Mouse (Mus musculus) neural tube, embryonic 14.5 days (tissue): ENCODE results near the gene C2cd2l. TPM values are rescaled to one million over a fixed set of nuclear protein-coding genes. Genes with fewer than 3 reads are reported as not detected.
"Not testable (repeated sequence)": the region's sequence is repeated elsewhere in the genome, so short reads cannot be mapped to it uniquely, and the experiment has no call there.

ENCODE experiments used
- ATAC-seq: fragments of 200-750 bp; cut with Nextera tagmentation; 2 replicates; pipeline ENCODE4 v1.8.0; 2017; ENCODE audit warnings: low read depth, mild to moderate bottlenecking, moderate TSS enrichment, moderate library complexity
- H3K27ac ChIP-seq: fragments of 300-500 bp; sonication (generic); 2 replicates; pipeline ENCODE4 v1.5.1; 2014; ENCODE audit warnings: low read depth, mild to moderate bottlenecking, control low read depth, low read length, moderate library complexity, mixed read lengths
- H3K27me3 ChIP-seq: fragments of 300-500 bp; sonication (generic); 2 replicates; pipeline ENCODE4 v1.6.1; 2014; ENCODE audit warnings: low read length; ENCODE audit not compliant: control insufficient read depth, insufficient read depth
- H3K36me3 ChIP-seq: fragments of 300-500 bp; sonication (generic); 2 replicates; pipeline ENCODE4 v1.6.1; 2014; ENCODE audit warnings: low read length, mixed read lengths; ENCODE audit not compliant: control insufficient read depth, insufficient read depth
- H3K4me1 ChIP-seq: fragments of 300-500 bp; sonication (generic); 2 replicates; pipeline ENCODE4 v1.6.1; 2014; ENCODE audit warnings: low read length; ENCODE audit not compliant: control insufficient read depth, insufficient read depth
- H3K4me2 ChIP-seq: fragments of 300-500 bp; sonication (generic); 2 replicates; pipeline ENCODE4 v1.6.1; 2014; ENCODE audit warnings: mild to moderate bottlenecking, low read depth, low read length, control low read depth
- H3K4me3 ChIP-seq: fragments of 300-500 bp; sonication (generic); 2 replicates; pipeline ENCODE4 v1.5.1; 2014; ENCODE audit warnings: low read depth, low read length, control low read depth, mixed read lengths
- H3K9ac ChIP-seq: fragments of 300-500 bp; sonication (generic); replicated peaks from 2 replicates; pipeline ENCODE4 v1.6.1; 2014; ENCODE audit warnings: low read depth, mild to moderate bottlenecking, control low read depth, low read length, mixed read lengths
- H3K9me3 ChIP-seq: fragments of 300-500 bp; sonication (generic); 2 replicates; pipeline ENCODE4 v1.6.1; 2016; ENCODE audit warnings: low read length; ENCODE audit not compliant: control insufficient read depth
- WGBS: fragments of 180-500 bp; shearing (Covaris S2); extraction: QIAGEN DNeasy Blood & Tissue Kit; methylation state at CpG from one replicate; pipeline ENCODE4 v1.1.7; 2014; 5-methylcytosine and 5-hydroxymethylcytosine counted together
- polyA plus RNA-seq: library from polyadenylated mRNA; unstranded; fragments of >200 nt; fragmentation: Nextera tagmentation; extraction: Ambion mirVana; gene quantifications from 2 replicates; pipeline ENCODE4 v1.2.1, GENCODE M21; 2014

Gene C2cd2l
- polyA plus RNA-seq, 1 experiment from 2014 or later = 19.0 TPM

DNA sequence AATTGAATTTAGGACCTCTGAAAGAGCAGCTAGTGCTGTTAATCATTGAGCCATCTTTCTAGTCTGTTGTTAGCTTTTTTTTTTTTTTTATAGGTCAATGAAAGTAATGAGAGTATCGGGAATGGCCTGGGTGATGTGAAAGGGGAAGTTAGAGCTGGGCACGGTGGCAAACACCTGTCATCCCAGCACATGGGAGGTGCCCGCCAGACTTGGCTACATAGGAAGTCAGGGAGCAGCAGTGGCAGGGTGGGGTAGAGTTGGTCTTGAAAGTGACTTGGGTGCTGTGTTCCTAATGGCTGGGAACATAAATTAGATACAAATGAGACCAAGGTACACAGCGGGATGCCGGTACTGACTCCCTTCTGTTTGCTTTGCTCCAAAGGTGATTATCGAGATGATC is 10.7 kb upstream of the C2cd2l start:
- H3K27me3 ChIP-seq = no peaks in the 10 kb centered on the region
- H3K27ac ChIP-seq = no peak overlapping the region
- peaks cover 10% of the 10 kb centered on the region for H3K4me1 ChIP-seq
- H3K4me2 ChIP-seq = no peak overlapping the region
- no peak overlapping the region for H3K4me3 ChIP-seq
- WGBS = 92% methylated on average over 6 of the region's 6 CpGs
- H3K9me3 ChIP-seq = no peaks in the 10 kb centered on the region
- peaks cover 26% of the 10 kb centered on the region; the same call in 1 of the 2 replicates for H3K36me3 ChIP-seq
- ATAC-seq = no peak
- H3K9ac ChIP-seq = no peak overlapping the region

DNA sequence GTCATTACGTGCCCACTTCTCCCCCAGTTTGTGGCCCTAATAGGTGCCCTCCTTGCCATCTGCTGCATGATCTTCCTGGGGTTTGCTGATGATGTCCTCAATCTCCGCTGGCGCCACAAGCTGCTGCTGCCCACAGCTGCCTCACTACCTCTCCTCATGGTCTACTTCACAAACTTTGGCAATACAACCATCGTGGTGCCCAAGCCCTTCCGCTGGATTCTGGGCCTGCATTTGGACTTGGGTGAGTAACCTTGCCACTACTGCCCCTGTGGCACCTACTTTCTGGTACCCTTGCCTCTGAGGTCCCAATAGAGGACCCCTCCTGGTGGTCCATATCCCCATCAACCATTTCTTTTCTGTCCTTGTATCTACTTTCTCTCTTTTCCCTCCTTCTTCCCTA is 7.8 kb upstream of the C2cd2l start:
- Histone ChIP-seq H3K4me3 (peak overlapping the region; percentile 48; the same call in 1 of the 2 replicates), H3K9me3 (no peaks in the 10 kb centered on the region), H3K9ac (peak overlapping the region; percentile 67; the same call in 1 of the 2 replicates), H3K27ac (no peak overlapping the region), H3K27me3 (no peaks in the 10 kb centered on the region), H3K4me2 (peak overlapping the region; percentile 83), H3K36me3 (peaks cover 20% of the 10 kb centered on the region; the same call in 1 of the 2 replicates), H3K4me1 (peaks cover 12% of the 10 kb centered on the region)
- no peak for ATAC-seq
- 88% methylated on average over 5 of the region's 5 CpGs for WGBS

DNA sequence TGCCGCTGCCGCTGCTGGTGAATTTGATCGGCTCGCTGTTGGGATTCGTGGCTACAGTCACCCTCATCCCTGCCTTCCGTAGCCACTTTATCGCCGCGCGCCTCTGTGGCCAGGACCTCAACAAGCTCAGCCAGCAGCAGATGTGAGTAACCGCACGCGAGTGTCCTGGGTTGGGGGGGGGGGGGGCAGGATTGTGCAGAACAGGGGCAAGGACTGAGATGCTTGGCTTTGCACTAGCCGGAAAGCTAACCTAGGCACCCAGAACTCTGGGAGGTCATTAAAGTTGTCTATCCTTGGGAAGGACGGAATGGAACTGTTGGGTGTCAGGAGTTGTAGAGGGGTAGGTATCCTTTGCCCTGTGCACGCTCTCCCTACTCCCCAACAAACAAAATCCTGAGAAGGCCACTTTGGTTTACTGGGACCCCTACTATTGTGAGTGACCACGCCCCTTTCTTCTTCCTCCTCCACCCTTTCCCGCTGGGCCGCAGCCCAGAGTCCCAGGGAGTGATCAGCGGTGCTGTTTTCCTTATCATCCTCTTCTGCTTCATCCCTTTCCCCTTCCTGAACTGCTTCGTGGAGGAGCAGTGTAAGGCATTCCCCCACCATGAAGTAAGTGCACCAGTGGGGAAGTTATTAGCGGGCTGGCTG is 7.1 kb upstream of the C2cd2l start:
- Histone ChIP-seq H3K9me3 (no peaks in the 10 kb centered on the region), H3K4me2 (peak overlapping the region; percentile 83), H3K9ac (peak overlapping the region; percentile 67), H3K36me3 (peaks cover 14% of the 10 kb centered on the region; the same call in 1 of the 2 replicates), H3K4me3 (peak overlapping the region; percentile 48), H3K27me3 (no peaks in the 10 kb centered on the region), H3K4me1 (peaks cover 12% of the 10 kb centered on the region), H3K27ac (peak overlapping the region; percentile 63)
- ATAC-seq = peak; percentile 25; the same call in 1 of the 2 replicates
- 1% methylated on average over 22 of the region's 22 CpGs for WGBS

DNA sequence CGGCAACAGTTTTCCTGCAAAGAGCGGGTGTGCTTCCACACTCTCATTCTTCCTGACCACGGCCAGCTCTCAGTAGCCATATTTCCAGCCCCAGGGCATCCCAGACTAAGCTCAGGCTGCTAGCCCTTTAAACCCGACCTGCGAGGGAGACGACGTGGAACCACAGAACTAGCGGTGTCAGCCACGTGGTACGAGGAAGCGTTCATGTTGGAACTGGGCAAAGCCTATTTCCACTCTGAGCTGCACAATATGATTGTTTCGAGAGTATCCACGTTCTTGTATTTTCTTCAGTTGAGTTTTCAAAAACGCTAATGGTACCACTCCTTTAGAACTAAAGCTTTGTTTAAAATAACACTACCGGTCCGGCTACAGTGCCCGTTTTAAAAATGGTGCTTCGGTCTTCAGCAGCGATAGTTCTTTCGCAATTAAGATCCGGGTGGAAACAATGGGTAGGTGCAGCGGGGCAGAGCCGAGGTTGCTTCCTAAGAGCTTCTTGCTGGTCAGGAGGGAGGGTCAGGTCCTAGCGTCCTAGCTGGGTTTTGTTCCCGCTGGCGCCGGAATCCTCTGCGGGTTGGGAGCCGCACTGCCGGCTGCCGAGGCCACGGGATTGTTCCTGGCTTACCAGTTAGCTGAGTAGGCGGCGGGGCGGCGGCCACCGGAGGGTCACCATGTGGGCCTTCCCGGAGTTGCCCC is 6.4 kb upstream of the C2cd2l start:
- WGBS = under 1% methylated on average over 38 of the region's 38 CpGs
- peak overlapping the region; percentile 48 for H3K4me3 ChIP-seq

DNA sequence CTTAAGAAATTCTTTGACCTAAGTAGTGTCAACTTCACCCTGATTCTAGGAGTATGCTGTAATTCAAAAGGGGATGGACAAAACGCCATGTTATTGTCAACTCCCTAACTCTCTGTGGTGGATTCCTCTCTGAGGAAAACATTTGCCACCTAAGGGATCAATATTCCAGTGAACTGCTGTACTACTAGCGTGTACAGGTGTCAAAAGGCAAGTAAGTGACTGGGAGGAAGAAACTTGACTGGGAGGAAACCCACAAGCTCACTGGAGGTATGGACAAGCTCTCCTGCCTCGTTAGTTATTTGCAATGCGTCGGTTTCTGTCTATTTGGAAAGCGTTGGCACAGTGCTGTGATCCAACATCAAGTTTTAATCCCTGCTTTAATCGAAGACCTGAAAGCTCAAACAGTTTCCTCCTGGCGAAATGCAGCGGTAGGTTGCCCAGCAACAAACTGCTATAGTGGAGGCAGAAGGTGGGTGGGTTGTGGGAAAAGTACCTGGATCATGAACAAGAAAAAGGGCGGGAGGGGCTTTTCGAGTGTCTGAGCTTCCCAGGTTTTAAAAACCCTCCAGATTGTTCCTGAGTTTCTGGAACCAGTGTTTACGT is 5.8 kb upstream of the C2cd2l start, which contains the start of gene Dpagt1:
Gene Dpagt1, plus strand, starts transcription at position 252 of the 603 bp plus-strand sequence.
- Histone ChIP-seq H3K36me3 (0 out of 2 replicates have a peak, but pooled peaks cover 4% of the 10 kb centered on the region), H3K9me3 (no peaks in the 10 kb centered on the region), H3K27ac (peak within 1 kb of the TSS; percentile 63), H3K27me3 (no peaks in the 10 kb centered on the region), H3K4me1 (peaks cover 14% of the 10 kb centered on the region), H3K9ac (peak within 1 kb of the TSS; percentile 67), H3K4me3 (peak within 1 kb of the TSS; percentile 48), H3K4me2 (peak within 1 kb of the TSS; percentile 83)
- 6% methylated on average over 12 of the region's 12 CpGs for WGBS
- 0 out of 2 replicates have a peak, but pooled peaks have one; percentile 9 for ATAC-seq

More for the DNA sequence above, 6.4 kb upstream of the C2cd2l start:
- Histone ChIP-seq H3K4me2 (peak overlapping the region; percentile 83), H3K36me3 (peaks cover 8% of the 10 kb centered on the region; the same call in 1 of the 2 replicates), H3K4me1 (peaks cover 12% of the 10 kb centered on the region), H3K27me3 (no peaks in the 10 kb centered on the region), H3K9ac (peak overlapping the region; percentile 67), H3K9me3 (no peaks in the 10 kb centered on the region), H3K27ac (peak overlapping the region; percentile 63)
- ATAC-seq = peak; percentile 92

DNA sequence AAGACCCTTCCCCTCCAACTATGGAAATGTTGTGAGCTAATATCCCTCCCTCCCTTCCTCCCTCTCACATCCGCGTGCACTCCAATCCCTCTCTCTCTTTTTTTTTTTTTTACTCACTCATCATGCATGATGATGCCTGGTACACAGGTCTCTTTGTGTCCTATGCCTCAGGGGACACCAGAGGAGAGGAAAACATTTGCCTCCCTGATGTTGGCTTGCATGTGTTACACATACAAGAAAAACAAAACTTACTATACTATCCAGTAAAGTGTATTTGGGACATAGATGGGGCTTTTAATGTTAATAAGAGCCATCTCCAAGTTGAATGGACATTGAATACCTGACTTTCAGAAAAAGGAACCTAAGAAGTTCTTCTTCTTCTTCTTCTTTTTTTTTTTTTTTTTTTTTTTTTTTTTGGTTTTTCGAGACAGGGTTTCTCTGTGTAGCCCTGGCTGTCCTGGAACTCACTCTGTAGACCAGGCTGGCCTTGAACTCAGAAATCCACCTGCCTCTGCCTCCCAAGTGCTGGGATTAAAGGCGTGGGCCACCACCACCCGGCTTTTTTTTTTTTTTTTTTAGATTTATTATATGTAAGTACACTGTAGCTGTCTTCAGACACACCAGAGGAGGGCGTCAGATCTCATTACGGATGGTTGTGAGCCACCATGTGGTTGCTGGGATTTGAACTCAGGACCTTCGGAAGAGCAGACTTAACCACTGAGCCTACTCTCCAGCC is 5.1 kb upstream of the C2cd2l start:
- H3K4me1 ChIP-seq = peaks cover 15% of the 10 kb centered on the region
- not testable (repeated sequence) for H3K27ac ChIP-seq, H3K4me2 ChIP-seq, H3K9ac ChIP-seq, H3K9me3 ChIP-seq, H3K4me3 ChIP-seq, H3K36me3 ChIP-seq, H3K27me3 ChIP-seq, ATAC-seq
- 52% methylated on average over 6 of the region's 8 CpGs for WGBS

DNA sequence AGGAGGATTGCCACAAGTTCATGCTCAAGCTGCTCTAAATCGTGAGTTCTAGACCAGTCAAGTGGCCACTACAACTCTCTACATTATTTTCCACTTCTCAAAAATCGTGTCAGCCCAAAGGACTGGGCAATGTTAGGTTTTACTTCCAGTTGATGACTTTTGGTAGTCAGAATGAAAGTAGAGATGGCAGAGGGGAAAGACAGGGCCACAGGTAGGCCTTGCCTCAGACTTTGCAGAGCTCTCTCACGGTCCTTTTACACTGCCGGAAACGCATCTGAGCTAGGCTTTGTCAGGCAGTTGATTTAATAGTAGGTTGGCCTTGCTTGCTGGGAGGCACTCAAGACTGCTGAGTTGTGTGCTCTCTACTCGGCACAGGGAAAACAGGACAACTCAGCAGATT is 4.1 kb upstream of the C2cd2l start:
- no peak for ATAC-seq
- H3K9ac ChIP-seq = no peak overlapping the region

DNA sequence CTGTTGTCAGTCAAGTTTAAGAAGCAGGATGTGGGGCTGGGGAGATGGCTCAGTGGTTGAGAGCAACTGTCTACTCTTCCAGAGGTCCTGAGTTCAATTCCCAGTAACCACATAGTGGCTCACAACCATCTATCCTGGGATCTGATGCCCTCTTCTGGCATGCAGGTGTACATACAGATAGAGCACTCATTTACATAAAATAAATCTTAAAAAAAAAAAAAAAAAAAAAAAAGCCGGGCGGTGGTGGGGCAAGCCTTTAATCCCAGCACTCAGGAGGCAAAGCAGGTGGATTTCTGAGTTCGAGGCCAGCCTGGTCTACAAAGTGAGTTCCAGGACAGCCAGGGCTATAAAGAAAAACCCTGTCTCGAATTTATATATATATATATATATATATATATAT is 3.6 kb upstream of the C2cd2l start:
- not testable (repeated sequence) for H3K4me2 ChIP-seq, H3K4me3 ChIP-seq, H3K27ac ChIP-seq, H3K9ac ChIP-seq, H3K27me3 ChIP-seq, ATAC-seq, H3K36me3 ChIP-seq, H3K9me3 ChIP-seq
- H3K4me1 ChIP-seq = peaks cover 21% of the 10 kb centered on the region
- WGBS = 80% methylated on average over 4 of the region's 4 CpGs

More for the DNA sequence above, 4.1 kb upstream of the C2cd2l start:
- Histone ChIP-seq H3K4me3 (no peak overlapping the region), H3K9me3 (no peaks in the 10 kb centered on the region), H3K4me2 (no peak overlapping the region), H3K36me3 (no peaks in the 10 kb centered on the region), H3K27me3 (no peaks in the 10 kb centered on the region), H3K27ac (no peak overlapping the region), H3K4me1 (peaks cover 17% of the 10 kb centered on the region)
- 69% methylated on average over 6 of the region's 6 CpGs for WGBS
